Mouse (Mus musculus): ENCODE results near the gene Drc3.

Gene Drc3

DNA sequence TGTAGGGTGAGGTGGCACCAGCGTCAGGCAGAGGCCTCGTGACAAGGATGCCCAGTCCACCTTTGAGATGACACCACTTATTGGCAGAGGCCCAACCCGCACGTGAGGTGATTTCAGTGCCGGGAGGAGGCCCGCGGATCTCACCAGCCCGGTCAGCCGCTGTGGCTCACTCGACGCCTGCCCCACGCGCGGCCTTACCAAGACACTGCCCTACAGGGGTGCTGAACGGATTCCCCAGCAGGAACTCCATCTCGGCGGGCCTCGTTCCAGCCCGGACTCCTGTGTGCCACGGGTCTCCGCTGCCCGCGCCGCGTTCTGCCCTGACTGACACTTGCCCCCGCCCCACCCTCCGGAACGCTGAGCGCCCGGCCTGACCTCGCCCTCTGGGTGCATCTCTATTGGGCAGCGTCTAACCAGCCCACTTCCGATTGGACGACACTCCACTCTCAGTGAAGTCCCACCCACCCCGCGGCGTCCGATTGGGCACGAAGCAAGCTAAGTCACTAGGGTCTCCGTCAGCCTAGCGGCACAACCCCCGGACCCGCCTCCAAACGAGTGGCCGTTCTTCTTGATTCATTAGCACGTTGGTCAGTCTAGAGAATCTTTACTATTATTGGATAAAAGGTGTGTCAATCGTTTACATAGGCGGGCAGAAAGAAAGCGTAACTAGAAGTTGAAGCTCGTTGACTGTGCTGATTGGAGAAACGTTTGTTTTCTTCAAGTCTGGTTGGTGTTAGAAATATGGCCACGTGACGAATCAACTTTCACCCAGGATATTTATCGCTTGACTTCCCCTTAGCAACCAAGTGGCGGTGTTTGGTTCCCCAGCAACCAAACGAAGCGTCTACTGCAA lies at the start of gene Drc3, which contains the start of gene Tom1l2:
Gene Drc3, plus strand, starts transcription at position 771 of the 853 bp plus-strand sequence.
Gene Tom1l2, minus strand, starts transcription at position 347 of the 853 bp plus-strand sequence.
- in situ Hi-C loops (cut with MboI; ENCODE audit: low pct_unique_long_range_greater_than_20kb in 1 of 2, low sequenced_read_pairs in 2 of 2, unreplicated experiment in 1 of 2): no loop called here

GRCm38 (mm10) chr11:60303497-60303896 lies 49.6 kb upstream of the Drc3 start:
- in situ Hi-C loops (cut with MboI; ENCODE audit: low pct_unique_long_range_greater_than_20kb in 1 of 2, low sequenced_read_pairs in 2 of 2, unreplicated experiment in 1 of 2): no loop called here

GRCm38 (mm10) chr11:60305611-60306010 lies 47.5 kb upstream of the Drc3 start:
- in situ Hi-C loops (cut with MboI; ENCODE audit: low pct_unique_long_range_greater_than_20kb in 1 of 2, low sequenced_read_pairs in 2 of 2, unreplicated experiment in 1 of 2): no loop called here

- in situ Hi-C loops (cut with MboI; ENCODE audit: low pct_unique_long_range_greater_than_20kb in 1 of 2, low sequenced_read_pairs in 2 of 2, unreplicated experiment in 1 of 2): no loop called here
Measured at GRCm38 (mm10) chr11:60306834-60307233, 46.3 kb upstream of the Drc3 start.

GRCm38 (mm10) chr11:60307375-60307825 lies 45.7 kb upstream of the Drc3 start:
- in situ Hi-C loops (cut with MboI; ENCODE audit: low pct_unique_long_range_greater_than_20kb in 1 of 2, low sequenced_read_pairs in 2 of 2, unreplicated experiment in 1 of 2): no loop called here

GRCm38 (mm10) chr11:60308061-60308460 lies 45.1 kb upstream of the Drc3 start:
- in situ Hi-C loops (cut with MboI; ENCODE audit: low pct_unique_long_range_greater_than_20kb in 1 of 2, low sequenced_read_pairs in 2 of 2, unreplicated experiment in 1 of 2): no loop called here

DNA sequence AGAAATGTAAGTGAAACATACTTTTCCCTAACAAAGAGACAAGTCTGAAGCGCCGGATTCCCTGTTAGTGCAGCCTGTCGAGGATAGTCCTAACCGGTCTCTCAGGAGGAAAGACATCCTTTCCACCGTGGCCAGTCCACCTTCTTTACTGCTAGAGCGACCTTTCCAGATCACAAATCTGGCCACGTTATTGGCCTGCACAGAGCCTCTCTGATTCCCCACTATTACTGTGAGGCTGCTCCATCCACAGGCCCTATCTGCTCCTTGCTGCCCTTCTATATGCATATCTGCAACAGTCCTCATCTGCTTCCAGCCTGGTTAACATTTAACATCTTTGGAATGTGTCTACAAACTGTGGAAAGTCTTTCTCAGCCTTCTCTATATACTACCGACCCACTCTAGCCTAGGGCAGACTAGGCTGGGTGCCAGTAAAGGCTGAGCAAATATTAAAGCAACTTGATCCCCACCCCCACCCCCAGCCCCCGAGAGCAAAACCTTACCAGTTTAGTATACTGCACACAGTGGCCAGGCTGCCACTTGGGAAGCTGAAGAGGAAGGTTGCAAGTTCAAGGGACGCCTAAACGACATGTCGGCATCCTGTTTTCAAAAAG lies 44.5 kb upstream of the Drc3 start:
- in situ Hi-C loops (cut with MboI; ENCODE audit: low pct_unique_long_range_greater_than_20kb in 1 of 2, low sequenced_read_pairs in 2 of 2, unreplicated experiment in 1 of 2): no loop called here

DNA sequence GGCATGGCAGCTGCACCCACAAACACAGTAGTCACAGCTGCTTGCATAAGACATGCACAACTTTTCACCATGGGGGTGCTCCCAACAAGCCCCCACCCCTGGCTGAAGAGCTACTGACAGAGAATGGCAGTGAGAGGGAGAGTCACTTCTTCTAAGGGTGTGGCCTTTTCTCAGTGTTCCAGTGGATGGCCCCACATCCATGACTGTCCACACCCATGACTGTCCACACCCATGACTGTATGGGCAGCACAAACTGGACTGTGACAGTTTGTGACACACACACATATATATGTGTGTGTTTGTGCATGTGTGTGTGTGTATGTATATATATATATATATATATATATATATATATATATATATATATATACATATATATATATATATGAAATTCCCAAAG lies 43.3 kb upstream of the Drc3 start:
- in situ Hi-C loops (cut with MboI; ENCODE audit: low pct_unique_long_range_greater_than_20kb in 1 of 2, low sequenced_read_pairs in 2 of 2, unreplicated experiment in 1 of 2): no loop called here

- in situ Hi-C loops (cut with MboI; ENCODE audit: low pct_unique_long_range_greater_than_20kb in 1 of 2, low sequenced_read_pairs in 2 of 2, unreplicated experiment in 1 of 2): no loop called here
Measured at GRCm38 (mm10) chr11:60311025-60311854, 41.9 kb upstream of the Drc3 start.

GRCm38 (mm10) chr11:60316250-60316649 lies 36.9 kb upstream of the Drc3 start:
- in situ Hi-C loops (cut with MboI; ENCODE audit: low pct_unique_long_range_greater_than_20kb in 1 of 2, low sequenced_read_pairs in 2 of 2, unreplicated experiment in 1 of 2): no loop called here

DNA sequence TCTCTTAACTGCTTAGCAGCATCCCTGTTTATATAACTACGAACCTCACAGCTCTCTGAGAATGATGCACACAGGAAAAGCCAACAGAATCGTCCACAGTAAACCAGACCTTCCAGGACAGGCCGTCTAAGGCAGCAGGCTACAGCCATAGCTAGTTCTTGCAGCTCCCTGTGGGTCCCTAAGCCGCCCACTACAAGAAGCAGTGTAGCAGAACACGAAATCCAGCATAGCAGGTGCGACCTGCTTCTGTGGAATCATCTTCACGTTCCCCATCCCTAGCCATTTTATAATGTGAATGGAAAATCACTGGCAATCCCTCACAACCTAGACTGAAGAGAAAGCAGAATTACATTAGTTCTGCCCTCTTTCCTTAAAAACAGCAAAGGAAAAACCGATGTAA lies 36.2 kb upstream of the Drc3 start:
- in situ Hi-C loops (cut with MboI; ENCODE audit: low pct_unique_long_range_greater_than_20kb in 1 of 2, low sequenced_read_pairs in 2 of 2, unreplicated experiment in 1 of 2): no loop called here

DNA sequence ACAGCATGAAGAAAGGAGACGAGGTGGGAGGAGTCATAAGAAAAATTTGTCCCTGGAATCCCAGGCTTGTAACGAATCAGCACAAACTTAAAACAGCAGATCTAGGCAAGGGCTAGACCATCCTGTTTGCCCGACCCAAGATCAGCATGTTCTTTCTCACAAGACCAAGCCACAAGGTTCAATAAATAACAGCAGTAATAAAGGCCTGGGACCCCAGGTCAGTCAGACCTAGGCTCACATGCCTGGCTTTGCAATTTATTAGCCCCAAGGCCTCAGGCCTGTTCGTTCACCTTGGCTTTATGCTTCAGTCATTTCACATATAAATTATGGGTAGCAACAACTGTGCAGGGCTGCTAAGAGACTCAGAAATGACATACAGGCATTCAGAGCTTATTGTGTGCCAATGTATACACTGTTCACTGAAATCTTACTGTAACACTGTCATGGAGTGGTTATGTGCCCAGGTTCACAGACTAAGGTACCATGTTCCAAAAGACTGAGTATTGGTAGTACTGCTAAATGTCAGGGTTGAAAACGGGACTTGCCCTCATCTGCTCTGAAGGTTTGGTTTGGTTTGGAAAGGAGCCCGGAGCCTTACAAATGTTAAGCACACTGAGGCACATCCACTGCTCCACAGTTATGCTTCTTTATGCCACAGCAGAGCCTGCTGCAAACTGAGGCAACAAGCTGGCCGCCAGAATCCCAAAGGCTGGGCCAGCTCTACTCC lies 35.6 kb upstream of the Drc3 start:
- in situ Hi-C loops (cut with MboI; ENCODE audit: low pct_unique_long_range_greater_than_20kb in 1 of 2, low sequenced_read_pairs in 2 of 2, unreplicated experiment in 1 of 2): no loop called here

GRCm38 (mm10) chr11:60318716-60319115 lies 34.4 kb upstream of the Drc3 start:
- in situ Hi-C loops (cut with MboI; ENCODE audit: low pct_unique_long_range_greater_than_20kb in 1 of 2, low sequenced_read_pairs in 2 of 2, unreplicated experiment in 1 of 2): no loop called here

DNA sequence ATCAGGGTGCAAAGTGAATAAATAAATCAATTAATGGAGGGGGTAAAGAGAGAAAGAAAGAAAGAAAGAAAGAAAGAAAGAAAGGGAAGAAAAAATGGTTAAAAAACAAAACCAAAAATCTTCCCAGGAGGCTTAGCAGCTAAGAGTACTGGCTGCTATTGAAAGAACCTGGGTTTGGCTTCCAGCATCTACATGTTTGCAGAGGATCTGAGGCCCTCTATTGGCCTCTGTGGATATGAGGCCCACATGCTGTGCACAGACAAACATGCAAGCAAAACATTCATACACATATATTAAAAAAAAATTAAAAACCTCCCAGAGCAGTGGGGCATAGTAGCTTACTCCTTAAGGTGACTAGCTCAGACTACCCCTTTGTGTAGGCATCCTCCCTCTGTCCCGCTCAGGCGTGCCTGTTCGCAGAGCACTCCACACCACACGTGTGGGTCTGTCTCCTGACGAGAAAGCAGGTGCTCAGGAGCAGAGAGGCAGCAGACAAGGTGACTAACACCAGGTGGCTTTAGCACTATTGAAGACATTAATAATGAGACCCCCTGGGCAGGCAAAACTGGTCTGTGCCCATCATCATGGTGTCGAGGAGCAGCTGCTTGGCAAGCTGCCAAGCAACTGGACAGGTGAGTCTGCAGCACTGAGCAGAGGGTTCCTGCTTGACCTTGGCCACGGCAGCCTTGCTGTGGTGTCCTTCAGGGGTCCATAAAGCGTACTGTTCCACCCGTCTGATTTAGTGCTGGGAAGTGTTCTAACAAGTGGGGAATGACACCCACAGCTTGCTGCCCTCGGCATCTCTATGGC lies 33.7 kb upstream of the Drc3 start:
- in situ Hi-C loops (cut with MboI; ENCODE audit: low pct_unique_long_range_greater_than_20kb in 1 of 2, low sequenced_read_pairs in 2 of 2, unreplicated experiment in 1 of 2): no loop called here

DNA sequence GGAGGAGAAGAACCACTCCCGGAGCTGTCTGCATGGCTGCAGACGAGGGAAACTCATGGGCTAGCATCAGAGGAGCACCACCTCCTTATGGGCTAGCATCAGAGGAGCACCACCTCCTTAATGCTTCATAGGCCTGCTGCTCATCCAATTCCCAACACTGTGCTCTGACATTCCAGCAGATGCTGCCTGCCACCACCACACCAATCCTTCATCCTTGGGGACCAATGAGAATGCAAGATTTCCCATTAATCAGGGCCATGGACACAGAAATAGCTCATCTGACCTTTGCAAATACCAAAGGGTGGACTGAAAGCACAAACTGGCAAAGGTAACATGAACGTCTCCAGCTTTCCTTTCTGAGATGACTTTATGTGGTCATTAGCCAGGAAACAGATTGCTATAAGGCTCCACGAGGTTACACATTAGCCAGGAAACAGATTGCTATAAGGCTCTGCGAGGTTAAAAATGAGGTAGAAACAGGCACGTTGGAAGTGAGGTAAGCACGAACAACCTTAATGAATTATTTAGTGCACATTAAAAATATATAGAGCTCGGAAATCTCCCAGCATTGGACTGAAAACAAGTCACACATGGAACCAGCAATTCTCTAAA lies 32.6 kb upstream of the Drc3 start:
- in situ Hi-C loops (cut with MboI; ENCODE audit: low pct_unique_long_range_greater_than_20kb in 1 of 2, low sequenced_read_pairs in 2 of 2, unreplicated experiment in 1 of 2): no loop called here

- in situ Hi-C loops (cut with MboI; ENCODE audit: low pct_unique_long_range_greater_than_20kb in 1 of 2, low sequenced_read_pairs in 2 of 2, unreplicated experiment in 1 of 2): no loop called here
Measured at GRCm38 (mm10) chr11:60321438-60321837, 31.7 kb upstream of the Drc3 start.

DNA sequence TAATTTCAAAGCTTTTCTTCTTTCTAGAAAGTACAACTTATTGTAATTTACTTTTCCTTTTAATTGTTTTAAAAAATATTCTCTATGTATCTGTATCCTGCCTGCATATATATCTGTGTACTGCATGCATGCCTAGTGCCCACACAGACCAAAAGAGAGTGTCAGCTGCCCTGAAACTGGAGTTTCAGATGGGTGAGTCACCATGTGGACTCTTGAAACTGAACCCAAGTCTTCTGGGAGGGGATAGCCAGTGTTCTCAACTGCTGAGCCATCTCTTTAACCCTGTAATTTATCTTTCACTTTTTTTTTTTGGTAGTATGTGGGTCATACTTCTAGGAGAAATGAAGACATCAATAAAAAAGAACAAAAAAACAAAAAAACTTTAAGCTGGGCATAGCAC lies 29.4 kb upstream of the Drc3 start:
- in situ Hi-C loops (cut with MboI; ENCODE audit: low pct_unique_long_range_greater_than_20kb in 1 of 2, low sequenced_read_pairs in 2 of 2, unreplicated experiment in 1 of 2): no loop called here

Measured in mouse embryonic stem cell (cell line).